Mouse (Mus musculus) ES-Bruce4 (cell line): ENCODE measurements around the gene Dchs1.

ENCODE experiments used
- CTCF ChIP-seq: IDR thresholded peaks from one replicate; pipeline ENCODE4 v1.8.1; 2011; ENCODE audit warnings: low read depth, low read length
- EP300 ChIP-seq: IDR thresholded peaks from 2 replicates; pipeline ENCODE4 v1.6.1; 2011; ENCODE audit warnings: low read depth, low read length; ENCODE audit not compliant: insufficient read depth
- POLR2A ChIP-seq: IDR thresholded peaks from one replicate; pipeline ENCODE4 v1.8.1; 2011; ENCODE audit warnings: low read length; ENCODE audit not compliant: insufficient read depth

GRCm38 (mm10) chr7:105784556-105784955 is 2.9 kb downstream of the Dchs1 start:
- TF ChIP-seq CTCF = no peak
- TF ChIP-seq POLR2A = no peak
- TF ChIP-seq EP300 = no peak
